Mouse (Mus musculus) forebrain, postnatal 0 days (tissue): ENCODE data around the gene Aqp3. TPM values are rescaled to one million over a fixed set of nuclear protein-coding genes. Genes with fewer than 3 reads are reported as not detected.
A peak's percentile ranks its signal among the peaks of the same experiment; 100 is the strongest.

Experiments used
- ATAC-seq: fragments of 200-750 bp; cut with Nextera tagmentation; 2 replicates; pipeline ENCODE4 v1.8.0; 2017; ENCODE audit warnings: mild to moderate bottlenecking, moderate library complexity
- DNase-seq: peaks from one replicate; pipeline ENCODE4 v3.0.0-alpha.2; 2015
- H3K27ac ChIP-seq: fragments of 300-500 bp; sonication (generic); 2 replicates; pipeline ENCODE4 v1.5.1; 2014; ENCODE audit warnings: low read depth, mild to moderate bottlenecking, antibody characterized with exemption, low read length, moderate library complexity, mixed read lengths
- H3K27me3 ChIP-seq: fragments of 300-500 bp; sonication (generic); 2 replicates; pipeline ENCODE4 v1.6.1; 2014; ENCODE audit warnings: mild to moderate bottlenecking, low read length, mixed read lengths; ENCODE audit not compliant: insufficient read depth
- H3K36me3 ChIP-seq: fragments of 300-500 bp; sonication (generic); 2 replicates; pipeline ENCODE4 v1.6.1; 2014; ENCODE audit warnings: mild to moderate bottlenecking, moderate library complexity; ENCODE audit not compliant: insufficient read depth
- H3K4me1 ChIP-seq: fragments of 300-500 bp; sonication (generic); 2 replicates; pipeline ENCODE4 v1.6.1; 2014; ENCODE audit warnings: antibody characterized with exemption; ENCODE audit not compliant: insufficient read depth
- H3K4me2 ChIP-seq: fragments of 300-500 bp; sonication (generic); 2 replicates; pipeline ENCODE4 v1.6.1; 2014; ENCODE audit warnings: low read depth, mild to moderate bottlenecking, moderate library complexity
- H3K4me3 ChIP-seq: fragments of 300-500 bp; sonication (generic); 2 replicates; pipeline ENCODE4 v1.5.1; 2014; ENCODE audit warnings: low read depth, low read length, mixed read lengths
- H3K9ac ChIP-seq: fragments of 300-500 bp; sonication (generic); 2 replicates; pipeline ENCODE4 v1.6.1; 2014; ENCODE audit warnings: mild to moderate bottlenecking
- H3K9me3 ChIP-seq: fragments of 300-500 bp; sonication (generic); 2 replicates; pipeline ENCODE4 v1.6.1; 2016; ENCODE audit warnings: low read length
- CTCF ChIP-seq: sonication (generic); IDR thresholded peaks from 2 replicates; pipeline ENCODE4 v1.5.1; 2016; ENCODE audit warnings: antibody characterized with exemption, control low read depth, low read depth
- WGBS: fragments of 180-500 bp; shearing (Covaris S2); extraction: QIAGEN DNeasy Blood & Tissue Kit; methylation state at CpG from one replicate; pipeline ENCODE4 v1.1.7; 2014; 5-methylcytosine and 5-hydroxymethylcytosine counted together
- polyA plus RNA-seq: library from polyadenylated mRNA; unstranded; fragments of >200 nt; fragmentation: Nextera tagmentation; extraction: Ambion mirVana; gene quantifications from 2 replicates; pipeline ENCODE4 v1.2.1, GENCODE M21; 2015
- total RNA-seq: library from RNA; depleted of rRNA; stranded (reverse); fragments of >200 nt; gene quantifications from 2 replicates; pipeline ENCODE4 v1.2.3, GENCODE M21; 2014

The Aqp3 gene
- total and polyA plus RNA-seq, 2 experiments from 2014 or later: 0.36 TPM; not detected in 1

DNA sequence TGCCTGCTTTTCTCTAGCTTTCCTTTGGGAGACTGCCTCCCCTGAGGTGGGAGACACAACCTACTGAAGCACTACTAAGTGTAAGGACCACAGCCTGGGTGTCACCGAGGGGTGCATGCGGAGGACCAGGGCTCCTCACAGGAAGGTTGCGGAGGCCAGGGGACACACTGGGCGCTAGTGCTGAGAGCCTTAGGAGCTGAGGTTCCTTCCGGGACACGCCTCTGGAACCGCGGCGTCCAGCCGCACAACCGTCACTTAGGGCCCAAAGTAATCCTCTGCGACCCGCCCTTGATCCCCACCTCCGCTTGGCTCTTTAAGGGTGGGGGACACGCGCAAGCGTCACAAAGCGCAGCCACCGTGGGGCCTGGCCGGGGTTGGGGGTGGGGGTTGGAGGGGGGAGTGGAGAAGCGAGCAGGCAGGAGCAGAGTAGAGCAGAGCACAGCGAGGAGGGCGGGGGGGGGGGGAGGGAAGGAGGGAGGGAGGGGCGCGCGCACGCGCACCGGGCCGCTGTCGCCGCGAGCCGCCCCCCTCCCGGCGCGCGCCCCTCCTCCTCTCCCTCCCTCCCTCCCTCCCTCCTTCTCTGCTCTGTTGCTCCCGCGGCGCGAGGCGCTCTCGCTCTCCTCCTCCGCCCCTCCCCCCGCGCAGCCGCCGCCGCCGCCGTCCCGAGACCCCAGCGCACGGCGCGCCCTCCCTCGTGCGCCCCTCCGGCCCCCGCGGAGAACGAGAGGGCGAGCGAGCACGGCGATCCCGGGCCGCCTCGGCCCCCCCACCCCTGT lies 37.1 kb upstream of the Aqp3 start:
- peak overlapping the region; percentile 94 for H3K9ac ChIP-seq
- DNase-seq (peak; percentile 91), ATAC-seq (peak; percentile 95)
- no peaks in the 10 kb centered on the region for H3K9me3 ChIP-seq
- no peaks in the 10 kb centered on the region for H3K27me3 ChIP-seq
- TF ChIP-seq CTCF: no peak
- peak overlapping the region; percentile 66 for H3K4me2 ChIP-seq
- peak overlapping the region; percentile 94 for H3K4me3 ChIP-seq
- peak overlapping the region; percentile 96 for H3K27ac ChIP-seq
- 4% methylated on average over 27 of the region's 70 CpGs for WGBS
- H3K36me3 ChIP-seq: no peaks in the 10 kb centered on the region
- peaks cover 10% of the 10 kb centered on the region; the same call in 1 of the 2 replicates for H3K4me1 ChIP-seq

DNA sequence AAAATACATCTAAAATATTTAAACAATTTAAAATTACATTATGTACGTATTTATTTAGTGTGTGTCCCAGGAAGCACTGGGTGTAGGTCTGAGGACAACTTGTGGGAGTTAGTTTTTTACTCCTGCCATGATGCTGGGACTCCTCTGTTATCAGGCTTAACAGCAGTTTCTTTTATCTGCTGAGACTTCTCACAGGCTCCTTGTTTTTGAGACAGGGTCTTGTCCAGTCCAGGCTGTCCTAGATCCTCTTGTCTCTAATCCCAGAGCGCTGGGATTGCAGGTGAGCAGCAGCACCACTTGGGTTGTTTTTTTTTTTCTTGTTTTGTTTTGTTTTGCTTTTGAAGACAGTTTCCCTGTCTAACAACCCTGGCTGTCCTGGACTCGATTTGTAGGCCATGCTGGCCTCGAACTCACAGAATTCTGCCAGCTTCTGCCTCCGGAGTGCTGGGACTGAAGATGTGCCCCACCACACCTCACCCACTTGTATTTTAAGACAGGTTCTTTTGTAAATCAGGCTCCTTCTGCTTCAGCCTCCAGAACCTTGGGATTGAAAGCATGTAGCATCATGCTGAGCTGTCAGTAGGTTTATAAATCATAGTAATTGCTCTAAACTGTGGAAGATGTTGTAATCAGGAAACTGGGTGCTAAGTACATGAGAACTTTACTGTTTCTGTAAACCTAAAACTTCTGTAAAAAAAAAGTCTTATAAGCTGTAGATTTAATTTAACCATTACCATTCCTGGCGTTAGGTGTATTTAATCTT lies 35.7 kb upstream of the Aqp3 start:
- Histone ChIP-seq H3K27me3 (no peaks in the 10 kb centered on the region), H3K4me1 (peaks cover 10% of the 10 kb centered on the region; the same call in 1 of the 2 replicates), H3K27ac (no peak overlapping the region), H3K9me3 (no peaks in the 10 kb centered on the region), H3K36me3 (no peaks in the 10 kb centered on the region), H3K4me3 (no peak overlapping the region), H3K4me2 (no peak overlapping the region), H3K9ac (no peak overlapping the region)
- WGBS: 84% methylated on average over 6 of the region's 6 CpGs
- no peak for TF ChIP-seq CTCF
- no peak for DNase-seq
- no peak for ATAC-seq

DNA sequence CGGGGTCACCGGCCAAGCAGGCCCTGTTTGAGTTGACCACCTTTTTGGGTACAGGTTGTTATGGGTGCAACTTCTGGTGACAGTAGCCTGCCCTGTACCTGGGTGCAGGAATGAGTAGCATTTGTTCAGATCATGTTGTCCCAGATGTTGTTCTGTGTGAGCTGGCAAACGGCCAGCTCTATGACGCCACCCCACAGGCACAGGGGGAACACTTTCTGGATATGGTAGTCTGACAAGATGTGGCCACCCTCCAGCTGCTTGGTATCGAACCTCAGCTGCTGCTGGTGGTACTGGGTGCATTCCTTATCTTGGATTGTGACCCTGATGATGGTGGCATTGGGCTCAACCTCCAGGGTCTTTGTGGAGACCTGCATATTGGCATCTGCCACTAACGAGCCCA lies 34.5 kb upstream of the Aqp3 start:
- H3K4me1 ChIP-seq: peaks cover 9% of the 10 kb centered on the region; the same call in 1 of the 2 replicates
- no peak overlapping the region for H3K4me3 ChIP-seq
- no peak overlapping the region for H3K9ac ChIP-seq
- 67% methylated on average over 6 of the region's 6 CpGs for WGBS
- H3K27ac ChIP-seq: no peak overlapping the region
- DNase-seq: no peak
- ATAC-seq: no peak
- H3K36me3 ChIP-seq: no peaks in the 10 kb centered on the region
- TF ChIP-seq CTCF: no peak
- H3K4me2 ChIP-seq: no peak overlapping the region
- no peaks in the 10 kb centered on the region for H3K9me3 ChIP-seq
- H3K27me3 ChIP-seq: no peaks in the 10 kb centered on the region

DNA sequence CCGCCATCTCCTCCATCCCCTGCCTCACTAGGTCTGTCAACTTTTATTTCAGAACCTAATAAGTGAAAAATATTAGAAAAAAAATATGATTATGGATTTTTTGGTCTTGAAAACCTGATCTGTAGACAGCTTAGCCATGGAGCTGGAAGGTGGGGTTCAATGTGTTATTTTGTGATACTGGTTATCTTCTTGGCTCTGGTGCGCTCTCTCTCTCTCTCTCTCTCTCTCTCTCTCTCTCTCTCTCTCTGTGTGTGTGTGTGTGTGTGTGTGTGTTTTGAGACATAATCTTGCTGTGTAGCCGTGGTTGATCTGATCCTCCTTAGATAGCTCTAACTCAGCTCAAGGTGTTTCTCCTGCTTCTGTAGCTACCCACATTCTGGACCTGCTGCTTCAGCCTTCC lies 31.9 kb upstream of the Aqp3 start:
- WGBS: 90% methylated on average over 3 of the region's 3 CpGs
- no peaks in the 10 kb centered on the region for H3K36me3 ChIP-seq
- ATAC-seq (no peak), DNase-seq (no peak)
- H3K27me3 ChIP-seq: no peaks in the 10 kb centered on the region
- H3K9ac ChIP-seq: no peak overlapping the region
- H3K9me3 ChIP-seq: no peaks in the 10 kb centered on the region
- no peak overlapping the region for H3K27ac ChIP-seq
- no peak for TF ChIP-seq CTCF
- H3K4me1 ChIP-seq: peaks cover 5% of the 10 kb centered on the region; the same call in 1 of the 2 replicates
- H3K4me3 ChIP-seq: no peak overlapping the region
- H3K4me2 ChIP-seq: no peak overlapping the region

DNA sequence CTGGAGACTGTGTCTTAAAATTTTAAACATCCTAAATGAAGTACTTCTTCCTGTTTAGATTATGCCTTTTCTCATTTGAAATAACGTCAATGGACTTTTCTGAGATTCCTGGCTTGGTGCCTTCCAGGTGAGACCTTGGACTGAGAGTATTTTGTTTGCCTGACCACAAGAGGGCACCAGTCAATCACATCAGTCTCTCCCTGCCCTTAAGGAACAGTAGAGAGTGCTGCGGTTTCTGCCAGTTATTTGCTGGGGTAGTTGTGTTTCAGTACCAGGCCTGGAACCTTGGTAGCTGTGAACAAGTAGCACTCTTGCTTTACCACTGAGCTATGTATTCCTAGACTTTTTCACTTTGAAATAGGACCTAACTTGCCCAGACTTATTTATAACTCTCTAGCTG lies 31.4 kb upstream of the Aqp3 start:
- Histone ChIP-seq H3K4me3 (no peak overlapping the region), H3K9ac (no peak overlapping the region), H3K4me2 (no peak overlapping the region), H3K36me3 (no peaks in the 10 kb centered on the region), H3K9me3 (no peaks in the 10 kb centered on the region), H3K4me1 (peaks cover 2% of the 10 kb centered on the region; the same call in 1 of the 2 replicates), H3K27me3 (no peaks in the 10 kb centered on the region), H3K27ac (no peak overlapping the region)
- DNase-seq (peak; percentile 33), ATAC-seq (peak; percentile 50; the same call in 1 of the 2 replicates)
- 3% methylated on average over 2 of the region's 2 CpGs for WGBS
- peak; percentile 72 for TF ChIP-seq CTCF

DNA sequence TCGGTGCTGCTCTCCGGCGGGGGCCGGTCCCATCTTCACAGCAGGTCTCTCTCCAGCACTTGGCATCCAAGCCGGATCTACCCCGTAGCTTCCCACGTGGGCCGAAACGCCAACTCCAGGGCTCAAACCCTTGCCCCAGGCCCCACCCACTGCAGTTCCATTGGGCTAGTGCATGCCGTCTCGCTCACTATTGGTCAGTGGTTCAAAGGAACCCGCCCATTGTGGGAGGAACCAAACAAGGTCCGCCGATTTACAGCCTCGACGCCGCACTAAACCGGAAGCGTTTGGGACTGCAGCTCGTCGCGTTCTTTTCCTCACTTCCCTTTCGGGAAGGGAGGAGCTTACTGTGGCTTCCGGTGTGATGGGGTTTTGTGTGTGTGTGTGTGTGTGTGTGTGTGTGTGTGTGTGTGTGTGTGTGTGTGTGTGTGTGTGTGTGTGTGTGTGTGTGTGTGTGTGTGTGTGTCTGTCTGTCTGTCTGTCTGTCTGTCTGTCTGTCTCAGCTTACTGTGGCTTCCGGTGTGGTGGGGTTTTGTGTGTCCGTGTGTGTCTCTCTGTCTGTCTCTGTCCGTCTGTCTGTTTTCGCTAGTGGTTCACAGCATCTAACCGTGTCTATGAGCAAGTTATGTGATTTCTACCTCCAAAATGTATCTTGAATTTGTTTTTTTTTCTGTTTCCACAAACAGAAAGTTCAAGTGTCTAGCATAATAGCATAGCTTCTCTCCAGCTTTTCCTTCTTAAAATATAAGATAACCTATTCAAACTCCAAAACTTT lies 26.4 kb upstream of the Aqp3 start, which contains the start of gene Nol6:
Gene Nol6, minus strand, starts transcription at position 276 of the 772 bp plus-strand sequence.
- H3K27ac ChIP-seq: peak within 1 kb of the TSS; percentile 54
- peaks cover 26% of the 10 kb centered on the region for H3K36me3 ChIP-seq
- no peak for TF ChIP-seq CTCF
- peak within 1 kb of the TSS; percentile 60 for H3K4me3 ChIP-seq
- H3K9me3 ChIP-seq: no peaks in the 10 kb centered on the region
- ATAC-seq (peak; percentile 100), DNase-seq (peak; percentile 99)
- H3K4me1 ChIP-seq: 0 out of 2 replicates have a peak, but pooled peaks cover 5% of the 10 kb centered on the region
- H3K4me2 ChIP-seq: peak within 1 kb of the TSS; percentile 80
- H3K9ac ChIP-seq: peak within 1 kb of the TSS; percentile 66
- 2% methylated on average over 29 of the region's 29 CpGs for WGBS
- H3K27me3 ChIP-seq: no peaks in the 10 kb centered on the region
